Mouse (Mus musculus): ENCODE results near the gene Spsb2.
A peak's percentile ranks its signal among the peaks of the same experiment; 100 is the strongest.
"Not testable (repeated sequence)": the region's sequence is repeated elsewhere in the genome, so short reads cannot be mapped to it uniquely, and the experiment has no call there.

Gene Spsb2

GRCm38 (mm10) chr6:124817563-124817962 lies 9.1 kb downstream of the Spsb2 start:
- no peak for DNase-seq (ENCODE audit: low spot score in 2 of 2)

GRCm38 (mm10) chr6:124817971-124818370 lies 9.5 kb downstream of the Spsb2 start:
- DNase-seq (ENCODE audit: low spot score in 2 of 2): no peak

DNA sequence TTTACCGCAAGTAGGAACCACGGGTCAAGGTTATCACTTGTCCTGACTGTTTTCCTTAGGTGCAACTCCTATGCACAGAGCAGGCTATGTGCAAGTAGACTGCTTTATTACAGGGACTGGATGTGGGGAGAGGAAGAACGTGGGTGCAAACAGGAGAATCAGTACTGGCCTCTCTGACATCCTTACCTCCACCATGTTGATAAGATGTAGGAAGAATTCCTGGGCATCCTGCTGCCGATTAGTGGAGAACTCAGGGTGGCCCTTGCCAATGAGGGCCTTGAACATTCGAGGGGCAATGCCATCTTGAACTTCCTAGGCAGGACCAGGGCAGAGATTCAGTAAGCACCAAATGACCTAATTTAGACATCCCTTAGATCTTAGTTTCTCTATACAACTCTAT lies 12.4 kb downstream of the Spsb2 start:
- DNase-seq (ENCODE audit: low spot score in 2 of 2): no peak

DNA sequence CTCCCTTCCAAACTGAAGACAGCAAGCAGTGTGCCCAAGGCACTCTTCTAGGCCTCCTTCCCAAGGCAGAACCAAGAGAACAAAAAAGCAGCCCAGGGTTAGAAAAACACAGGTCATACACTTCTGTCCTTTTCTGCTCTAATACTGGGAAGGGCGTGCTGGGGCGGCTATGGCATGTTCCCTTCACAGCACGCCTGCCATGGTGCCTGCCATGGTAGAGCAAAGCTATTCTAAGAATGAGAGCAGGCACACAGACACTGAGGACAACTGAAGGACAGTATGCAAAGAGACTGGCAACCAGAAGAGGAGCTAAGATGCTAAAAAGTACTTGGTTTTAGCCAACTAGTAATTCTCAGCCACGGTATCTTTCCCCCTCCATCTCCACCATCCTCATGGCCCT lies 13.6 kb downstream of the Spsb2 start:
- DNase-seq (ENCODE audit: low spot score in 2 of 2): no peak

- DNase-seq (ENCODE audit: low spot score in 2 of 2): no peak
Measured at GRCm38 (mm10) chr6:124828101-124828592, 19.7 kb downstream of the Spsb2 start.

GRCm38 (mm10) chr6:124828868-124829798 lies 20.7 kb downstream of the Spsb2 start, which contains the start of the genes Usp5 and Cdca3:
Usp5 (minus strand) TSS chr6:124829484.
Cdca3 (plus strand) TSS chr6:124829547.
- peak; percentile 95 to 98 for DNase-seq (ENCODE audit: low spot score in 2 of 2)

GRCm38 (mm10) chr6:124829799-124830700 lies 21.6 kb downstream of the Spsb2 start:
- peak; percentile 83 to 90 for DNase-seq (ENCODE audit: low spot score in 2 of 2)

- not testable (repeated sequence) for DNase-seq (ENCODE audit: low spot score in 2 of 2)
Measured at GRCm38 (mm10) chr6:124831199-124831598, 22.7 kb downstream of the Spsb2 start.

DNA sequence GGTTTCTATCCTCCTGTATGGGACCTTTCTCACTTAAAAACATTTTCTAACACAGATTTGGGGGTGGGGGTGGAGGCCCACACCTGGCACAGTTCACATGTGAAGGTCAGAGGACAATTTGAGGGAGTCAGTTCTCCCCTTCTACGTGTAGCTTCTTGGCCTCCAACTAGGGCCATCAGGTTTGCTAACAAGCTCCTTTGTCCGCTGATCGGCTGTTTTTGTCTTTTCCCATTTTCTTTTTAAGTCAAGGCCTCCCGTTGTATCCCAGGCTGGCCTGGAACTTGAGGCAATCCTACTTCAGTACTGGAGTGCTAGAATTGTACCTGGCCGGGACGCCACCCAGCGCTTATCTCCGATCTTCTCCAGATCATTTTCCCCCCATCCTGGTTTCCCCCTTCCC lies 23.2 kb downstream of the Spsb2 start:
- DNase-seq (ENCODE audit: low spot score in 2 of 2): no peak

- no peak for DNase-seq (ENCODE audit: low spot score in 2 of 2)
Measured at GRCm38 (mm10) chr6:124834512-124835081, 26.1 kb downstream of the Spsb2 start.

- no peak for DNase-seq (ENCODE audit: low spot score in 2 of 2)
Measured at GRCm38 (mm10) chr6:124835531-124835930, 27.1 kb downstream of the Spsb2 start.

DNA sequence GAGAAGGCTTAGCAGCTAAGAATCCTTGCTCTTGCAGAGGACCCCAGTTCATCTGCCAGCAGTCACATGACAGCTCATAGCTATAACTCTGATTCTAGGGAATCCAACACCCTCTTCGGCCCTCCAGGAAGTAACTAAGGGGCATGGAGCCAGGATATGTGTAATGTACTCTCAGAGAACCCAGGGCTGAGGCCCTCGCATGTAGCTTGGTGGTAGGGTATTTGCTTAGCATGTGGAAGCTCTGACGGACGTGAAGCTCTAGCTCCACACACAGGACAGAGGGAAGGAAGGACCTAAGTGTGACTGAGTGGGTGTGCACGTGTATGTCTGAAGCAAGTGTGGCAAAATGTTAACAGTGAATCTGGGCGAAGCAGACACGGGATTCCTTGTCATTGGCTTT lies 27.9 kb downstream of the Spsb2 start:
- DNase-seq (ENCODE audit: low spot score in 2 of 2): no peak

- no peak for DNase-seq (ENCODE audit: low spot score in 2 of 2)
Measured at GRCm38 (mm10) chr6:124839805-124840204, 31.3 kb downstream of the Spsb2 start.

- DNase-seq (ENCODE audit: low spot score in 2 of 2): no peak
Measured at GRCm38 (mm10) chr6:124840241-124841167, 32.0 kb downstream of the Spsb2 start, which contains the start of gene Gnb3. Gnb3 (minus strand) TSS chr6:124840275.

GRCm38 (mm10) chr6:124847305-124847704 lies 38.8 kb downstream of the Spsb2 start:
- peak; percentile 94 to 96 for DNase-seq (ENCODE audit: low spot score in 2 of 2)

DNA sequence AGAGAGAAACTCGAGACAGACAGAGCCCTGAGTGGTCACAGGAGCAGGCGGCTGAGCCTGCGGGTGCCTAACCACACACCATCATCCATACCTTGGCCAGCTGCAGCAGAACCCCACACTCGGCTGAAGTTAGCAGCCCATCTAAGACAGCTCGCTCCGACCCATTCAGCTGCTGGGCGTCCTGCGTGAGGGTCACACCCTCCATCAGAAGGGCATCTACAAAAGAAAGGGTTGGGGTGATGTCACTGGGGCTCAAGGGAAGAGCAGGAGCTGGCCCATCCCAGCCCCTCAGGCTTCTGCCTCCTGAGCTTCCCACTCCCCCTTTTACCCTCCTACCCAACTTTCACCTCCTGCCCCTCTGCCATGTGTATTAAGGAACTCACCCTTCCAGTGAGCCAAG lies 42.1 kb downstream of the Spsb2 start:
- DNase-seq (ENCODE audit: low spot score in 2 of 2): no peak

DNA sequence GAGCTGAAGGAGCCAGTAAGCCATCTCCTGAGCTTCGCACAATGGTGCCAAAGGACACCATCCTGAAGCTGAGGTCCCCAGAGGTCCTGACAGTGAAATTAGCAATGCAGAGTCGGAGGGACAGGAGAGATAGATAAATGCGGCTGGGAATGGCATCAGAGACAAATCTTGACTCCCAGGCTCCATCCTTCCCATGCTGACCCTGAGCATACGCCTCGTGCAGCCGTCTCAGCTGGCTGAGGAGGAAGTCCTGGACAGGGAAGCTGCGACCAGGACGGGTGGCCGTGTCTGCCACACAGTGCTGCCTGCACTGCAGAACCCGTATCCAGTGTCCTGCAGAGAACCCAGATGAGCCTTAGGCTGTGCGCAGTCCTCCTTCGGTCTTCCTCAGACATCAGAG lies 46.2 kb downstream of the Spsb2 start:
- no peak for DNase-seq (ENCODE audit: low spot score in 2 of 2)

- DNase-seq (ENCODE audit: low spot score in 2 of 2): peak in 1 of 2 experiments; percentile 40
Measured at GRCm38 (mm10) chr6:124856321-124856720, 47.9 kb downstream of the Spsb2 start.

- peak; percentile 64 to 81 for DNase-seq (ENCODE audit: low spot score in 2 of 2)
Measured at GRCm38 (mm10) chr6:124856916-124857839, 48.7 kb downstream of the Spsb2 start, which contains the start of gene P3h3. P3h3 (minus strand) TSS chr6:124857752.
